Mouse (Mus musculus): ENCODE data around the gene Smad6. TPM values are rescaled to one million over a fixed set of nuclear protein-coding genes. Genes with fewer than 3 reads are reported as not detected.

Smad6 gene
- polyA plus RNA-seq, 1 experiment, result 2.7 TPM

GRCm38 (mm10) chr9:63904543-63904942, 117.3 kb downstream of the Smad6 start:
- H3K4me1 ChIP-seq (ENCODE audit: control insufficient read depth, insufficient read depth, low read length), result no peaks in the 10 kb centered on the region
- H3K9ac ChIP-seq (ENCODE audit: low read depth, poor library complexity, severe bottlenecking), result no peak overlapping the region
- no peaks in the 10 kb centered on the region for H3K9me3 ChIP-seq (replicated peaks; ENCODE audit: control insufficient read depth, insufficient read depth, low read length, poor library complexity, severe bottlenecking)
- no peak overlapping the region for H3K4me3 ChIP-seq (ENCODE audit: low read depth, low read length)
- no peak overlapping the region for H3K27ac ChIP-seq (ENCODE audit: insufficient read depth, low read length)
- H3K27me3 ChIP-seq (ENCODE audit: control insufficient read depth, insufficient read depth, low read length, poor library complexity, severe bottlenecking), result no peaks in the 10 kb centered on the region
- no peaks in the 10 kb centered on the region for H3K36me3 ChIP-seq (ENCODE audit: control insufficient read depth, insufficient read depth, low read length, poor library complexity, severe bottlenecking)
- no peak for TF ChIP-seq POLR2A (IDR thresholded peaks at IDR 0.05; ENCODE audit: insufficient read depth, low read length)
- no peak for TF ChIP-seq EP300 (IDR thresholded peaks at IDR 0.05; ENCODE audit: insufficient read depth, low read depth, low read length)
- no peak for TF ChIP-seq CTCF (IDR thresholded peaks at IDR 0.05; ENCODE audit: low read depth, low read length)

Other genes with a start within 250 kb of the Smad6 start
- 0.49 and 0.58 TPM in 2 replicates for gene Lctl, start 95.1 kb upstream of the Smad6 start, polyA plus RNA-seq (2011; ENCODE audit: insufficient read depth, insufficient read length, low read depth, missing spikeins)
- 162 and 167 TPM in 2 replicates for gene Zwilch, start 151.0 kb upstream of the Smad6 start, polyA plus RNA-seq (2011; ENCODE audit: insufficient read depth, insufficient read length, low read depth, missing spikeins)
- 3,123 and 3,163 TPM in 2 replicates for gene Rpl4, start 151.3 kb upstream of the Smad6 start, polyA plus RNA-seq (2011; ENCODE audit: insufficient read depth, insufficient read length, low read depth, missing spikeins)
- 37.0 and 37.1 TPM in 2 replicates for gene Snapc5, start 157.2 kb upstream of the Smad6 start, polyA plus RNA-seq (2011; ENCODE audit: insufficient read depth, insufficient read length, low read depth, missing spikeins)
- 13.2 and 14.3 TPM in 2 replicates for gene Uchl4, start 213.1 kb upstream of the Smad6 start, polyA plus RNA-seq (2011; ENCODE audit: insufficient read depth, insufficient read length, low read depth, missing spikeins)
- 80.1 and 85.7 TPM in 2 replicates for gene Map2k1, start 231.6 kb upstream of the Smad6 start, polyA plus RNA-seq (2011; ENCODE audit: insufficient read depth, insufficient read length, low read depth, missing spikeins)